Mouse (Mus musculus) adrenal gland, adult 10 weeks (tissue): ENCODE data around the gene Olfr1331. TPM values are rescaled to one million over a fixed set of nuclear protein-coding genes. Genes with fewer than 3 reads are reported as not detected.

Experiments used
- polyA plus RNA-seq: library from polyadenylated mRNA; stranded (reverse); fragments of 350-450 nt; fragmentation: Illumina TruSeq; extraction: RNeasy Lipid Tissue Mini Kit (QIAGEN cat#74804); gene quantifications from one replicate; pipeline ENCODE4 v1.2.3, GENCODE M21; 2014; ENCODE audit warnings: low read depth, low replicate concordance

Olfr1331 gene
- polyA plus RNA-seq = not detected

DNA sequence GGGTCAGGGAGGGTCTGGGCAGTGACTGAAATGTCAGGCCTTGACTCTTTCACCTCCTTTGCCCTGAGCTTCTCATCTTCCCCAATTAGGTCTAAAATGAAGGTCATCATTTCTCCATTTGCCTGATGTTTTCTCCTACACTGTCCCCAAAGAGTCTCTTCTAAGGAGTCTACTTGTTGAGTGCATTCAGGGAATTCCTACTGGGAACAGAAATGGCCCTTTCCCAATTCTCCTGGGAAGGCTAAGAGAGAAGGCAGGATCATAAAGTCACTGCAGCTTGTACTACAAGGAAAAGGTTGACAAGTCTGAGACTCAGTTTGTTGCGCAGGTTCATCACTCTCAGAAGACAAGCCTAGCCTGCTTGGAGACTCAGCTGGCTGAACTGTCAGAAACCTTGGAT is at the start of gene Olfr1331:
Olfr1331 (plus strand) TSS at position 301 of the 400 bp plus-strand sequence.

DNA sequence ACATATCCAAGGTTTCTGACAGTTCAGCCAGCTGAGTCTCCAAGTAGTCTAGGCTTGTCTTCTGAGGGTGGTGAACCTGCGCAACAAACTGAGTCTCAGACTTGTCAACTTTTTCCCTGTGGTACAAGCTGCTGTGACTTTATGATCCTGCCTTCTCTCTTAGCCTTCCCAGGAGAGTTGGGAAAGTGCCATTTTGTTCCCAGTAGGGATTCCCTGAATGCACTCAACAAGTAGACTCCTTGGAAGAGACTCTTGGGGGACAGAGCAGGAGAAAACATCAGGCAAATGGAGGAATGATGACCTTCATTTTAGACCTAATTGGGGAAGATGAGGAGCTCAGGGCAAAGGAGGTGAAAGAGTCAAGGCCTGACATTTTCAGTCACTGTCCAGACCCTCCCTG is 28.3 kb upstream of the Olfr1331 start, which contains the start of gene Olfr1333:
Olfr1333 (minus strand) TSS at position 101 of the 400 bp plus-strand sequence.

DNA sequence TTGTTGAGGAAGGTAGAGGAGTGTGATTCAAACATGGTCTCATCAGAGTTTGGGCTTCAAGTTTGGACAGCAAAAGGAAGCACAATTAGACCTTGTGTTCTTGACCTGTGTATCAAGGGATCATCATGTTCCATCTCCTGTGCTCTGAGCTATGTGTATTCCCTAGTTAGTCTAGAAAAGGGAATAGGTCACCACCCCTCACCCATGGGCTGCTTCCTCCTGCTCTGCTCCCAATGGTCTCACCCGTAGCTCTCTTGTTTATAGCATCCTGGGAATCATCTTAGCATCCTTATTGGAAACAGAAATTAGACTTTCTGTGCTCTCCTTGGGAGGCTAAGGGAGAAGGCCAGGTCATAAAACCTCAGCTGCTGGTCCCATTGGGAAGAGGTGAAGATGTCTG is 23.8 kb downstream of the Olfr1331 start, which contains the start of gene Olfr1330:
Olfr1330 (plus strand) TSS at position 301 of the 400 bp plus-strand sequence.

DNA sequence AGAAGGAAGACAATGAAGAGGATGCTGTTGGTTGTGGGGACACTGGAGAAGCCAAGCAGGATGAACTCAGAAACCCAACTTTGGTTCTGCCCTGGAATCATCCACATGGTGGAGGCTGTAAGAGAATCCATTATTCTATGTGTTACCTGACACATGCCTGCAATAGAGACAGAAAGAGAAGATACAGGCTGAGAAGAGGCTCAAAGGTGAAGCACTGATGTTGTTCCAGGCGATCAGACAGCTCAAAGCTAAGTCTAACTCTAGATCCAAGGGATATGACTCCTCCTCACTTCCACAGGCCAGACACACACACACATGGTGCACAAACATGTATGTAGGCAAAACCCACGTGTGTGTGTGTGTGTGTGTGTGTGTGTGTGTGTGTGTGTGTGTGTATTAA is 52.9 kb downstream of the Olfr1331 start, which contains the start of gene Olfr1329:
Olfr1329 (minus strand) TSS at position 101 of the 400 bp plus-strand sequence.

Other genes with a start within 250 kb of the Olfr1331 start
- gene Cfap57, start 243.9 kb upstream of the Olfr1331 start, polyA plus RNA-seq = not detected
- gene Ebna1bp2, start 243.8 kb upstream of the Olfr1331 start, polyA plus RNA-seq = 22.7 TPM
- gene Olfr62, start 205.7 kb upstream of the Olfr1331 start, polyA plus RNA-seq = not detected
- gene Olfr1342, start 171.9 kb upstream of the Olfr1331 start, polyA plus RNA-seq = not detected
- gene Olfr1341, start 161.1 kb upstream of the Olfr1331 start, polyA plus RNA-seq = not detected
- not detected for gene Olfr1340, start 144.5 kb upstream of the Olfr1331 start, polyA plus RNA-seq
- not detected for gene Olfr1339, start 132.5 kb upstream of the Olfr1331 start, polyA plus RNA-seq
- gene Olfr1338, start 105.9 kb upstream of the Olfr1331 start, polyA plus RNA-seq = not detected
- not detected for gene Olfr1337, start 82.1 kb upstream of the Olfr1331 start, polyA plus RNA-seq
- gene Olfr1335, start 54.7 kb upstream of the Olfr1331 start, polyA plus RNA-seq = not detected
- not detected for gene Olfr1333, start 28.4 kb upstream of the Olfr1331 start, polyA plus RNA-seq
- not detected for gene Olfr1330, start 23.9 kb downstream of the Olfr1331 start, polyA plus RNA-seq
- gene Olfr1329, start 52.8 kb downstream of the Olfr1331 start, polyA plus RNA-seq = not detected
- not detected for gene Olfr1328, start 74.0 kb downstream of the Olfr1331 start, polyA plus RNA-seq
- gene Lao1, start 96.9 kb downstream of the Olfr1331 start, polyA plus RNA-seq = not detected
- 5.1 TPM for gene Slc2a1, start 244.1 kb downstream of the Olfr1331 start, polyA plus RNA-seq